16 mouse cellular contexts compared by ENCODE assay signal in the genomic region with DNA sequence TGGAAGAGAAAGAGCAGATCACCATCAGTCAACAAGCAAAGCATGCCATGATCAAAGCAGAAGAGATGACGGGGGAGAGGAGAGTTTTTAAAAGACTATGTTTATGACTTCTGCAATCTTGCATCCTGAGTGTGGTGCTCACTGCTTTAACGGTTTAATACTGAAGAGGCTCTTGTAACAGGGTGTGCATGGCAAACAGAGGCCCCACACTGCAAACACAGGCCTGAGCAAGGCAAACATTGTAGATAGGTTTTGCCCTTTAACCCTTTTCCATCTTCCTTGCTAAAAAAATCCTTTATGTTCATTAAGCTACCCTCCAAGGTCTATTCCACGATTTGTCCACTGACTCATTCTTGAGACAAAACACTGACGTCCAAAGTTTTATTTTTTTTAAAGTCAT.
"Had no signal": no experiment of that assay in that cellular context is flagged by ENCODE, and none has a peak within 500 bp of the region (broad histone marks: within the 10 kb centered on the region; RNA-seq: fewer than 3 reads in every experiment).

No protein-coding gene starts in this region.

- H3K9me3 ChIP-seq: liver, embryonic 15.5 days; lung, embryonic 15.5 days; megakaryocyte, embryonic 14.5 days; midbrain, embryonic 13.5 days; midbrain, embryonic 15.5 days; neural tube, embryonic 12.5 days had no signal

- H3K4me3 ChIP-seq: liver, embryonic 15.5 days; lung, embryonic 15.5 days; megakaryocyte, embryonic 14.5 days; midbrain, embryonic 13.5 days; midbrain, embryonic 15.5 days; neural tube, embryonic 12.5 days had no signal

- ATAC-seq: lung, postnatal 0 days; midbrain, embryonic 13.5 days; midbrain, embryonic 15.5 days had no signal

- H3K4me1 ChIP-seq: liver, embryonic 15.5 days; lung, embryonic 15.5 days; megakaryocyte, embryonic 14.5 days; midbrain, embryonic 13.5 days; midbrain, embryonic 15.5 days; neural tube, embryonic 12.5 days had no signal

- H3K27ac ChIP-seq: liver, embryonic 15.5 days; lung, embryonic 15.5 days; macrophage; midbrain, embryonic 13.5 days; midbrain, embryonic 15.5 days; neural tube, embryonic 12.5 days had no signal

- H3K9ac ChIP-seq: liver, embryonic 15.5 days; lung, embryonic 15.5 days; midbrain, embryonic 13.5 days; midbrain, embryonic 15.5 days; neural tube, embryonic 12.5 days had no signal

- DNase-seq: lung, adult 2 months; lung, postnatal 14 days; lung, postnatal 36 days; right cerebral cortex, postnatal 14 days; thymus, adult 2 months; thymus, postnatal 25 days; thymus, postnatal 4 days had no signal

- H3K4me2 ChIP-seq: liver, embryonic 15.5 days; lung, embryonic 15.5 days; midbrain, embryonic 11.5 days; midbrain, embryonic 13.5 days; midbrain, embryonic 15.5 days; neural tube, embryonic 12.5 days had no signal

- H3K36me3 ChIP-seq: liver, embryonic 15.5 days; lung, embryonic 15.5 days; midbrain, embryonic 15.5 days; neural tube, embryonic 12.5 days had no signal

- H3K27me3 ChIP-seq: liver, embryonic 15.5 days; lung, embryonic 15.5 days; megakaryocyte, embryonic 14.5 days; midbrain, embryonic 13.5 days; midbrain, embryonic 15.5 days; neural tube, embryonic 12.5 days had no signal
